Mouse (Mus musculus): ENCODE measurements around the gene AI481877. TPM values are rescaled to one million over a fixed set of nuclear protein-coding genes. Genes with fewer than 3 reads are reported as not detected.

AI481877 gene
- total and polyA plus RNA-seq, 3 experiments: 0.01 TPM; not detected in 2

DNA sequence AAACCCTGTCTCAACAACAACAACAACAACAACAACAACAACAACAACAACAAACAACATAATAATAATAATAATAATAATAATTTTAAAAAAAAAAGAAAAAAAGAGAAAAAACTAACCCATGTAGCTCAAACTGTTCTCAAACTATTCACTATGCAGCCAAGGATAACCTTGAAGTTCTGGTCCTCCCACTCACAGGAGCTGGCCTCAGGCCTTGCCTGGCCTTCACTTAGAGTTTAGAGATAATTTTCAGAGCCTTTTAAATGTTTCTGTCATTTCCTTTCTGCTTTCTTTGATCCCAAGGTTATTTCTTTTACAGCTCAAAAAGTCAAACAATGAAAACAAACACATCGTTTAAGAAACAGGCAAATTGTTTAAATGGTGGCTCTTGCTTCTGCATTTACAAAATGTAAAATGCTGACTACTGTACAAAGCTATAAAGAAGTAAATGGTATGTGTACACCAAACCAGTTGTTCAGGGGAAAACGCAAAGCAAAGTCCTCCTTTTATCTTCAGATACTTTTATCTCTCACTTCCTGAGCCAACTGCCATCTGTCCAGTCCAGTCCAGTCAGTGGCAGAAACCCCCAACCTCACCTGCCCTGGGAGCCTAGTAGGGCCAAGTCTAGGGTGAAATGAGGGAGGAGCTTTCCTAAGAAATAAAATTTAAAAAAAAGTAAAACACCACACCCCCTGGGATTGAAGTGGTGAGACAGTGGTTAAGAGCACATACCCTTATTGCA is 34.6 kb upstream of the AI481877 start:
- Histone ChIP-seq H3K36me3 (ENCODE audit: control insufficient read depth in 1 of 2, insufficient read depth in 2 of 2, low read length in 2 of 2) (peaks cover 0 to 28% of the 10 kb centered on the region in 2 experiments; a peak in 2 of 4 replicates), H3K9ac (ENCODE audit: control insufficient read depth, low read depth, low read length, poor library complexity, severe bottlenecking) (no peak overlapping the region), H3K27ac (ENCODE audit: control insufficient read depth, low read depth, low read length) (peak overlapping the region; percentile 22), H3K4me3 (ENCODE audit: control insufficient read depth in 1 of 2, insufficient read depth in 1 of 2, low read depth in 2 of 2, low read length in 2 of 2) (no peak overlapping the region), H3K79me2 (ENCODE audit: control insufficient read depth, insufficient read depth, low read length, poor library complexity) (no peaks in the 10 kb centered on the region), H3K27me3 (ENCODE audit: control insufficient read depth in 1 of 2, insufficient read depth in 2 of 2, low read length in 2 of 2) (no peaks in the 10 kb centered on the region), H3K9me3 (replicated peaks; ENCODE audit: insufficient read depth, low read length) (no peaks in the 10 kb centered on the region), H3K4me1 (ENCODE audit: control insufficient read depth in 1 of 2, insufficient read depth in 2 of 2, low read length in 2 of 2) (peaks cover 20 to 28% of the 10 kb centered on the region in 2 experiments)
- DNase-seq (ENCODE audit: low read depth, low spot score): no peak
- TF ChIP-seq JUND (IDR thresholded peaks at IDR 0.05; ENCODE audit: low read depth, low read length) (no peak), NRF1 (IDR thresholded peaks at IDR 0.05; ENCODE audit: insufficient read depth, low read depth, low read length, poor library complexity, severe bottlenecking) (no peak), RAD21 (IDR thresholded peaks at IDR 0.05; ENCODE audit: low read depth, low read length) (no peak), CHD2 (IDR thresholded peaks at IDR 0.05; ENCODE audit: low read length) (no peak), TAL1 (IDR thresholded peaks at IDR 0.05; ENCODE audit: low read length) (no peak), MEF2A (IDR thresholded peaks at IDR 0.05; ENCODE audit: extremely low read depth, insufficient replicate concordance, low read depth, low read length, poor library complexity, severe bottlenecking) (no peak), EP300 (IDR thresholded peaks at IDR 0.05; ENCODE audit: low read depth in 1 of 2, low read length in 2 of 2) (peak; percentile 49 to 78), UBTF (IDR thresholded peaks at IDR 0.05; ENCODE audit: borderline replicate concordance, insufficient read depth, low read depth, low read length) (no peak), POLR2AphosphoS2 (IDR thresholded peaks at IDR 0.05; ENCODE audit: low read length) (no peak), GATA1 (IDR thresholded peaks at IDR 0.05; ENCODE audit: low read depth, low read length) (peak; percentile 39; the same call in 1 of the 2 replicates), USF2 (IDR thresholded peaks at IDR 0.05; ENCODE audit: borderline replicate concordance in 1 of 2, insufficient read depth in 1 of 2, low read depth in 1 of 2, low read length in 2 of 2) (no peak), MAZ (IDR thresholded peaks at IDR 0.05; ENCODE audit: low read depth, low read length) (no peak), TBP (IDR thresholded peaks at IDR 0.05; ENCODE audit: low read depth, low read length) (no peak), SIN3A (IDR thresholded peaks at IDR 0.05; ENCODE audit: low read length) (no peak), MYB (IDR thresholded peaks at IDR 0.05; ENCODE audit: low read depth, low read length) (no peak), HCFC1 (IDR thresholded peaks at IDR 0.05; ENCODE audit: low read depth, low read length) (no peak), TCF12 (IDR thresholded peaks at IDR 0.05; ENCODE audit: low read depth, low read length) (peak; percentile 44; the same call in 1 of the 2 replicates), SMC3 (IDR thresholded peaks at IDR 0.05; ENCODE audit: low read depth, low read length) (no peak), ZKSCAN1 (IDR thresholded peaks at IDR 0.05; ENCODE audit: low read depth, low read length) (0 out of 2 replicates have a peak, but pooled peaks have one; percentile 34), KAT2A (conservative IDR thresholded peaks at IDR 0.05; ENCODE audit: low read depth, low read length) (no peak), USF1 (IDR thresholded peaks at IDR 0.05; ENCODE audit: low read depth, low read length) (no peak), MAFK (IDR thresholded peaks at IDR 0.05; ENCODE audit: borderline replicate concordance, low read depth, low read length) (no peak)
